Mouse (Mus musculus) frontal cortex, adult 2 months (tissue): ENCODE measurements around the gene Lims1. TPM values are rescaled to one million over a fixed set of nuclear protein-coding genes. Genes with fewer than 3 reads are reported as not detected.

Source experiments
- DNase-seq, 2 experiments: peaks; one replicate each; pipeline ENCODE4 v3.0.0; 2022; ENCODE audit warnings: low spot score in 1 of 2; ENCODE audit errors: extremely low spot score in 1 of 2
- polyA plus RNA-seq: library from polyadenylated mRNA; depleted of rRNA; stranded (reverse); fragments of >200 nt; gene quantifications from 2 replicates; pipeline ENCODE4 v1.2.3, GENCODE M21; 2012; rRNA removed

The Lims1 gene
- polyA plus RNA-seq, 1 experiment = 20.3 TPM

- no peak for DNase-seq
These were observed 95.2 kb downstream of the Lims1 start for GRCm38 (mm10) chr10:58418290-58418971.

- DNase-seq = no peak
These were observed 104.7 kb downstream of the Lims1 start for GRCm38 (mm10) chr10:58427930-58428329.

- DNase-seq = peak in 1 of 2 experiments; percentile 10
These were observed 122.6 kb downstream of the Lims1 start for GRCm38 (mm10) chr10:58445850-58446249.

GRCm38 (mm10) chr10:58446384-58447279, 123.4 kb downstream of the Lims1 start, which contains the start of gene Ranbp2:
Ranbp2 (plus strand) TSS chr10:58446920.
- peak; percentile 95 to 99 for DNase-seq

GRCm38 (mm10) chr10:58447280-58447781, 124.1 kb downstream of the Lims1 start:
- DNase-seq = peak in 1 of 2 experiments; percentile 22

- DNase-seq = no peak
These were observed 128.3 kb downstream of the Lims1 start for GRCm38 (mm10) chr10:58451575-58451974.

GRCm38 (mm10) chr10:58452185-58452584, 128.9 kb downstream of the Lims1 start:
- DNase-seq = no peak

GRCm38 (mm10) chr10:58459896-58460295, 136.6 kb downstream of the Lims1 start:
- DNase-seq = no peak

Other genes starting within 250 kb of the Lims1 start
- gene AW822073, start 98.5 kb upstream of the Lims1 start, polyA plus RNA-seq = 0.06 TPM in 1 of 2 replicates, not detected in the other
- gene Duxf3, start 90.8 kb upstream of the Lims1 start, polyA plus RNA-seq = 0.10 TPM in 1 of 2 replicates, not detected in the other
- 0.12 and 0.15 TPM in 2 replicates for gene Gm4981, start 86.8 kb upstream of the Lims1 start, polyA plus RNA-seq
- gene Gcc2, start 68.0 kb upstream of the Lims1 start, polyA plus RNA-seq = 60.3 and 61.4 TPM in 2 replicates
- gene Ranbp2, start 123.5 kb downstream of the Lims1 start, polyA plus RNA-seq = 17.5 and 18.7 TPM in 2 replicates
- gene Ccdc138, start 174.5 kb downstream of the Lims1 start, polyA plus RNA-seq = 2.9 and 3.5 TPM in 2 replicates